Mouse (Mus musculus) liver, postnatal 0 days (tissue): Measurements from ENCODE around the gene Echdc1.

Source experiments
- CTCF ChIP-seq: sonication (generic); IDR thresholded peaks from 2 replicates; pipeline ENCODE4 v1.5.1; 2016; ENCODE audit warnings: antibody characterized with exemption, low read depth
- EP300 ChIP-seq: IDR thresholded peaks from 2 replicates; pipeline ENCODE4 v1.6.1; 2016; ENCODE audit warnings: antibody characterized with exemption, low read depth, mild to moderate bottlenecking

- no peak for TF ChIP-seq CTCF
- TF ChIP-seq EP300 = no peak
Measured at GRCm38 (mm10) chr10:29344232-29344631, 31.3 kb downstream of the Echdc1 start.
